Mouse (Mus musculus): ENCODE measurements around the gene Cdca5.

- TF ChIP-seq CTCF (IDR thresholded peaks at IDR 0.05; ENCODE audit: low read depth) = peak; percentile 68
- no peak for TF ChIP-seq EP300 (IDR thresholded peaks at IDR 0.05; ENCODE audit: low read depth)
Measured at GRCm38 (mm10) chr19:6141394-6141749, 56.6 kb downstream of the Cdca5 start, which contains the start of gene Arl2.

Data from liver, embryonic 14.5 days (tissue).